Mouse (Mus musculus) ES-E14 (cell line): ENCODE data around the gene Serpine2. TPM values are rescaled to one million over a fixed set of nuclear protein-coding genes. Genes with fewer than 3 reads are reported as not detected.

ENCODE experiments used
- DNase-seq: peaks from one replicate; pipeline ENCODE4 v3.0.0-alpha.2; 2013; ENCODE audit warnings: low read depth, low spot score
- H3K27ac ChIP-seq: 2 replicates; pipeline ENCODE4 v1.5.1; 2012; ENCODE audit warnings: low read depth, mild to moderate bottlenecking, low read length, moderate library complexity, mixed read lengths; ENCODE audit not compliant: poor library complexity, insufficient read depth, severe bottlenecking
- H3K36me3 ChIP-seq: 2 replicates; pipeline ENCODE4 v1.6.1; 2012; ENCODE audit warnings: mild to moderate bottlenecking, low read length, moderate library complexity, mixed read lengths; ENCODE audit not compliant: control insufficient read depth, poor library complexity, insufficient read depth, severe bottlenecking
- H3K4me1 ChIP-seq, 2 experiments: fragments of 150-350 bp in 1 of 2; sonication (generic) in 1 of 2; 2 replicates each; pipeline ENCODE4 v1.6.1; 2012; ENCODE audit warnings: low read length in 2 of 2, mild to moderate bottlenecking in 1 of 2, mixed read lengths in 1 of 2; ENCODE audit not compliant: control insufficient read depth in 2 of 2, insufficient read depth in 2 of 2, poor library complexity in 1 of 2
- H3K4me3 ChIP-seq, 2 experiments: fragments of 150-350 bp in 1 of 2; sonication (generic) in 1 of 2; 2 replicates each; pipeline ENCODE4 v1.5.1; 2012; ENCODE audit warnings: low read length in 2 of 2, low read depth in 1 of 2, mild to moderate bottlenecking in 1 of 2, mixed read lengths in 1 of 2; ENCODE audit not compliant: insufficient read depth in 1 of 2, poor library complexity in 1 of 2, severe bottlenecking in 1 of 2
- H3K9ac ChIP-seq: 2 replicates; pipeline ENCODE4 v1.6.1; 2012; ENCODE audit warnings: low read depth, mild to moderate bottlenecking, low read length, mixed read lengths; ENCODE audit not compliant: poor library complexity, insufficient read depth, severe bottlenecking
- H3K9me3 ChIP-seq: fragments of 150-350 bp; sonication (generic); 2 replicates; pipeline ENCODE4 v1.6.1; 2012; ENCODE audit warnings: low read depth, mild to moderate bottlenecking, low read length; ENCODE audit not compliant: control insufficient read depth, insufficient read depth
- CHD2 ChIP-seq: IDR thresholded peaks from 2 replicates; pipeline ENCODE4 v1.6.1; 2014; ENCODE audit warnings: mild to moderate bottlenecking, low read depth, low read length, inconsistent platforms
- HCFC1 ChIP-seq: IDR thresholded peaks from 2 replicates; pipeline ENCODE4 v1.6.1; 2012; ENCODE audit warnings: low read length, inconsistent platforms, borderline replicate concordance; ENCODE audit not compliant: insufficient read depth
- MAFK ChIP-seq: IDR thresholded peaks from 2 replicates; pipeline ENCODE4 v1.6.1; 2014; ENCODE audit warnings: mild to moderate bottlenecking, low read depth, low read length, inconsistent platforms; ENCODE audit not compliant: insufficient read depth
- ZC3H11A ChIP-seq: IDR thresholded peaks from 2 replicates; pipeline ENCODE4 v1.6.1; 2012; ENCODE audit warnings: low read depth, mild to moderate bottlenecking, inconsistent platforms, low read length, borderline replicate concordance
- ZNF384 ChIP-seq: IDR thresholded peaks from 2 replicates; pipeline ENCODE4 v1.6.1; 2012; ENCODE audit warnings: low read depth, low read length, inconsistent platforms
- in situ Hi-C, 2 experiments: fragments of 600-800 bp; cut with MboI; formaldehyde crosslinking; loops; one replicate each; pipeline ENCODE4 v1.15.1; 2025; ENCODE audit warnings: low sequenced_read_pairs in 2 of 2, inconsistent platforms in 1 of 2; ENCODE audit not compliant: unreplicated experiment in 2 of 2
- total RNA-seq: library from RNA; depleted of rRNA; stranded (reverse); fragments of 300-350 nt; gene quantifications from 2 replicates; pipeline ENCODE4 v1.2.3, GENCODE M21; 2012

Gene Serpine2
- total RNA-seq, 1 experiment, result 37.0 TPM

GRCm38 (mm10) chr1:79858389-79858994 lies 2.5 kb downstream of the Serpine2 start:
- Histone ChIP-seq H3K9ac (peak overlapping the region; percentile 63), H3K27ac (no peak overlapping the region), H3K36me3 (no peaks in the 10 kb centered on the region), H3K4me3 (peak overlapping the region; percentile 67 to 88), H3K9me3 (no peaks in the 10 kb centered on the region), H3K4me1 (peaks cover 0 to 3% of the 10 kb centered on the region in 2 experiments; a peak in 2 of 4 replicates)
- no peak for DNase-seq
- TF ChIP-seq ZNF384 (no peak), CHD2 (no peak)
- in situ Hi-C loops, result no loop called here

- H3K4me3 ChIP-seq, result peak overlapping the region; percentile 67 to 88
- no peaks in the 10 kb centered on the region for H3K36me3 ChIP-seq
- TF ChIP-seq CHD2 (no peak), ZNF384 (no peak), MAFK (no peak), ZC3H11A (no peak), HCFC1 (no peak)
- in situ Hi-C loops, result no loop called here
- peaks cover 0 to 3% of the 10 kb centered on the region in 2 experiments; a peak in 2 of 4 replicates for H3K4me1 ChIP-seq
- peak overlapping the region; percentile 63 for H3K9ac ChIP-seq
- no peak overlapping the region for H3K27ac ChIP-seq
- no peaks in the 10 kb centered on the region for H3K9me3 ChIP-seq
- no peak for DNase-seq
Observed at GRCm38 (mm10) chr1:79857681-79858388, 3.1 kb downstream of the Serpine2 start.

GRCm38 (mm10) chr1:79856756-79857155 lies 4.2 kb downstream of the Serpine2 start:
- no peaks in the 10 kb centered on the region for H3K9me3 ChIP-seq
- no peak overlapping the region for H3K9ac ChIP-seq
- in situ Hi-C loops, result no loop called here
- peaks cover 0 to 3% of the 10 kb centered on the region in 2 experiments; a peak in 2 of 4 replicates for H3K4me1 ChIP-seq
- no peak overlapping the region for H3K27ac ChIP-seq
- peak overlapping the region in 1 of 2 experiments; percentile 9; a peak in 1 of 4 replicates for H3K4me3 ChIP-seq
- no peak for DNase-seq
- TF ChIP-seq ZNF384 (no peak), ZC3H11A (no peak), MAFK (no peak), HCFC1 (no peak), CHD2 (no peak)
- H3K36me3 ChIP-seq, result no peaks in the 10 kb centered on the region

- Histone ChIP-seq H3K4me1 (peaks cover 0 to 3% of the 10 kb centered on the region in 2 experiments; a peak in 2 of 4 replicates), H3K9ac (no peak overlapping the region), H3K36me3 (no peaks in the 10 kb centered on the region), H3K27ac (no peak overlapping the region), H3K4me3 (no peak overlapping the region), H3K9me3 (no peaks in the 10 kb centered on the region)
- TF ChIP-seq CHD2 (no peak), HCFC1 (no peak), ZNF384 (no peak), MAFK (no peak), ZC3H11A (no peak)
- in situ Hi-C loops, result no loop called here
- DNase-seq, result no peak
Observed at GRCm38 (mm10) chr1:79853527-79853926, 7.5 kb downstream of the Serpine2 start.
